Mouse (Mus musculus) MN1 (cell line): ENCODE data around the gene Tnrc6b.
"Not testable (repeated sequence)": the region's sequence is repeated elsewhere in the genome, so short reads cannot be mapped to it uniquely, and the experiment has no call there.

Experiments used
- DNase-seq: peaks from one replicate; pipeline ENCODE4 v3.0.0-alpha.2; 2016; ENCODE audit warnings: low spot score

The Tnrc6b gene

DNA sequence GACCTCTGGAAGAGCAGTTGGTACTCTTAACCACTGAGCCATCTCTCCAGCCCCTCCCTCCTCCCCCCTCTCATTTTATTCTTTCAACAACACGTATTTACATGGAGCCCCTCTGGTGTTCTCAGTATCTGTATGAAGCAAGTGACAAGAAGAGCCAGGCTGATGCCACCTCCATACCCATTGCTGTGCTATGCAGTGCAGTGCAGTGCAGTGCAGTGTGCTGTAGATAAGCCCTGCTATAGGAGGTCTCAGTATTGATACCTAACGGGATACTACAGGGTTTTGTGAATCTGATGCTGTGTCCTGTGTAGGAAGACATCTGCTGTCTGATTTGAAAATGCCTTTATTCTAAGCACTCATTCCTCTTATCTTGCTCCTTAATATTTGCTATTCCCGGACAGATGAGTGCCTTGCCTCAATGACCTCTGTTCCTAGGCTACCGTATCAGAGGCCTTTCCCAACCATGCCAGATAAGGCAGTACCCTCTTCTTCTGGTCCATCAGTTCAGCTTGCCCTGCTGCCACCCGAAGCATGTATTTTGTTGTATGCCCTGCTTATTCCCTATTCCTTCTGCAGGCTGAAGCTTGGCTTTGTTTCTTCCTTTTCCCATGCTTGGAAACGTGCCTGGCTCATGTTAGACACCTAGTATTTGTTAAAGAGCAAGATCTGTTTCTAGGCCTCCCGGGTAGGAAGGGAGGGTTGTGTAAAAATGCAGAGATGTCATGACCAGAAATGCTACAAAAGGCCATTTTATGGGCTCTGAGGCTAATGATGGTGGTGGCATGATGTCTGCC, 139.8 kb downstream of the Tnrc6b start:
- DNase-seq = no peak

DNA sequence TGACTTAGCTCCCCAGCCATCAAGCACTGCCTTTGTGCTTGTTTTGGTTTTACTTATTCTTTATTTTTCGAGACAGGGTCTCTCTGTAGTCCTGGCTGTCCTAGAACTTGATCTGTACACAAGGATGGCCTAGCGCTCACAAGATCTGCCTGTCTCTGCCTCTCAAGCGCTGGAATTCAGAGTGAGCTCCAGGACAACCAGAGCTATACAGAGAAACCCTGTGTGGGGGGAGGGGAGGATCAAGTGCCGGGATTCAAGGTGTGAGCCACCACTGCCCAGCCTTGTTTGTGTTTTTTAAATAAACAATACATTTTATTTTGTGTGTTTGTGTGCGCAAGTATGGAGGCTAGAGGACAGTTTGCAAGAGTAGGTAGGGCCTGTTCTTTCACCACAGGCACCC, 141.0 kb downstream of the Tnrc6b start:
- DNase-seq = no peak

DNA sequence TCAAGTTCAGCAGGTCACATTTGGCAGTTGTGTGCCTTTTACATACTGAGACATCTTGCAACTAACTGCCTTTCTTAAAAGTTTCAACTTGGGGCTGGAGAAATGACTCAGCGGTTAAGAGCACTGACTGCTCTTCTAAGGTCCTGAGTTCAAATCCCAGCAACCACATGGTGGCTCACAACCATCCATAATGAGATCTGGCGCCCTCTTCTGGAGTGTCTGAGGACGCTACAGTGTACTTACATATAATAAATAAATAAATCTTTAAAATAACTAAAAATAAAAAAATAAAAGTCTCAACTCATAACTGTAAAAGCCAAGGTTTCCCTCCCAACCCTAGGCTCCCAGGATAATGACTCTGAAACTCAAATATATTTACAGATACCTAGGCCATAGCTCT, 141.4 kb downstream of the Tnrc6b start:
- not testable (repeated sequence) for DNase-seq

DNA sequence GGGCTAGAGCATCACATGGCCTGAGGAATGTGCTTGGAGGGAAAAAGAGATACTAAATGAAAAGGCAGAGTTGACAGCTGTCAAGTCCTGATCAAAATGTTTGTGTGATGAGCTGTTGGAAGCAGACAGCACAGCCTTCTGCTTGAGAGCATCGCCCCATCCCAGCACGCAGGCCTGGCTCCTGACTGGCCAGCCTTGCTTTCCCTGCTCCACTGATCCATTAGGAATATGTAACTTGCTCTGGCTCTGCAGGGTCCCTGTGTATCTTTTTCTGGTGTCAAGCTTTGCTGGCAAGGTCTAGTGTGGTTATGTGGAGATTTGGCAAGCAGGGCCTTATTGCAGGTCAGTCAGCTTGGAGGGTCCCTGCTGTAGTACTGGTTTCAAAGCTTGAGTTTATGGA, 148.3 kb downstream of the Tnrc6b start:
- no peak for DNase-seq

DNA sequence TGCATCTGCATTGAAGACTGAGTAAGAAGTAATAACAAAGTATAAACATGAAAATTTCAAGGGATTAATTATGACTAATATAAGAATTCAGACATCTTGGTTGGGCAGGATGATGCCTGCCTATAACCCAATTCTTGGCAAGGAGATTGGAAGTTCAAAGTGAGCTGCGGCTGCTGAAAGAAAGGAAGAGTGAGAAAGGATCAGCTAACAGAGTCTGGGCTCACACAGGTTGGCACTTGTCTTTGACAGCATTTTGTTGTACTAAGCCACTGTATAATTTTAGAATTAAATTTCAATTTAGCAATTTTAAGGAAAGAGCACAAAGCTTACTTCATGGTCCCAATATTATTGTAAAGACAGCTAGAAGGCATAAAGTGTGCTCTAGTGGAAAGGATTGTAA, 150.2 kb downstream of the Tnrc6b start:
- DNase-seq = no peak

DNA sequence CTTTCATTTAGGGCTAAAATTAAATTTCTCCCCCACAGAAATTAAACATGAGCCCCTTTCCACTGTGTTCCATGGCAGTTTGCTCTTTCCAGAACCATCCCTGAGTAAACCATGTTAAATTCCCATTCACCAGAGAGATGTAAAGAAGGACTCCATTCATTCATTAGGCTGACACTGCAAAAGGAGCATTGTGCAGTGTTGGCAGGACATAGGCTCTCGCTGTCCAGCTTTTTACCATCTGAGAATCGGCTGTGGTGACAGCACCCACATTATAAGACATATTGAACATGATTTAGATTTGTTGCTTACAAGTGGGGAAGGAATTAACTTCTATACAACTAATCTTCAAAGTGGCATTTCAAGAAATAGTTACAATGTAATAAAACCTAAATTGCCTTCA, 150.9 kb downstream of the Tnrc6b start:
- no peak for DNase-seq

DNA sequence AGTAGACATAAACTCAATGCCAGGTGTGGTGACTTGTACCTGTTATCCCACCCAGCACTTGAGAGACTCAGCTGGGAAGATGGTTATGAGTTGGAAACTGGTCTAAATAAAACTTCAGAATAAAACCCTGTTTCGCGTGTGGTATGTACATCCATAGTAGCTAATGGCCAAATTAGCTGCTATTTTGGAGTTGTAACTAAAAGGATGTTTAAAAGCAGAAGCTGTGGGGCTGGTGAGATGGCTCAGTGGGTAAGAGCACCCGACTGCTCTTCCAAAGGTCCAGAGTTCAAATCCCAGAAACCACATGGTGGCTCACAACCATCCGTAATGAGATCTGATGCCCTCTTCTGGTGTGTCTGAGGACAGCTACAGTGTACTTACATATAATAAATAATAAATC, 157.5 kb downstream of the Tnrc6b start:
- not testable (repeated sequence) for DNase-seq

DNA sequence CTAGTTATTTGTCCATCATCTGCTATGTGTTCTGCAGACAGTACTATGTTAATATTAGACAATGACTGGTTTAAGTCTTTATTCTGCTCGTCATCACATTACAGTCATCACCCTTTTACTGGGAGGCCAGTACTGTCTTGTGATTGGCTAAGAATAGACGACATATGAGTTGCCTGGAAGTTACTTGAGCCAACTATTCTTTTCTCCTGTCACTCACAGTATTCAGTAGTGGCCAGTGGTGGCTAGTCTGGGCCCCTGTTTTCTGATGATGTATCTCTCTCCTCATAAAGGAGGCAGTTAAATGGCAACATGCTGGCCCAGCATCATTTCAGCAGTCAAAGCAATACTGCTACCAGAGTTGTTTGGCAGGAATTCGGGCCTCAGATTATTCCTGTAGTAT, 163.6 kb downstream of the Tnrc6b start:
- DNase-seq = no peak

DNA sequence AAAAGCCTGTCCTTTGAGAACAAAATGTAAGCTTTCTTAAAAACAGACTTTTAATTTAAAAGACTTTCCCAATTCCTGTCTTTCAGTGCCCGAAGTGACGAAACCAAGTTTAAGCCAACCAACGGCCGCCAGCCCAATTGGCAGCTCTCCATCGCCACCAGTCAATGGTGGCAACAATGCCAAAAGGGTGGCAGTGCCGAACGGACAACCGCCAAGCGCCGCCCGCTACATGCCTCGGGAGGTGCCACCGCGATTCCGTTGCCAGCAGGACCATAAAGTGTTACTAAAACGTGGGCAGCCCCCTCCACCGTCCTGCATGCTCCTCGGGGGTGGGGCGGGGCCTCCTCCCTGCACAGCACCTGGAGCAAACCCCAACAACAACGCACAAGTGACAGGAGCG, 165.1 kb downstream of the Tnrc6b start:
- no peak for DNase-seq

DNA sequence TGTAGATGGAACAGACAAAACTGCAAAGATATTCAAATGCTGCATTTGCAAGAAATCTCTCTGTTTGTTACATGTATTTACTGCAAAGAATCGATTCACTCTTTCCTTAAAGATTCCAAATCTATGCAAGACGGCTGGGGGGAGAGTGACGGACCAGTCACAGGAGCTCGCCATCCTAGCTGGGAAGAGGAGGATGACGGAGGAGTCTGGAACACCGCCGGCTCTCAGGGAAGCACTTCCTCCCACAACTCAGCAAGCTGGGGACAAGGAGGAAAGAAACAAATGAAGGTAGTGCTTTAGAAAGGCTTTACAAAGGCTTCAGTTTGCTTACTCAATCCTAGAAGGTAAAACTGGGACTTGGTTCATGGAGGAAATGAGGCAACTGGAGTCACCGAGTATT, 173.0 kb downstream of the Tnrc6b start:
- DNase-seq = no peak

DNA sequence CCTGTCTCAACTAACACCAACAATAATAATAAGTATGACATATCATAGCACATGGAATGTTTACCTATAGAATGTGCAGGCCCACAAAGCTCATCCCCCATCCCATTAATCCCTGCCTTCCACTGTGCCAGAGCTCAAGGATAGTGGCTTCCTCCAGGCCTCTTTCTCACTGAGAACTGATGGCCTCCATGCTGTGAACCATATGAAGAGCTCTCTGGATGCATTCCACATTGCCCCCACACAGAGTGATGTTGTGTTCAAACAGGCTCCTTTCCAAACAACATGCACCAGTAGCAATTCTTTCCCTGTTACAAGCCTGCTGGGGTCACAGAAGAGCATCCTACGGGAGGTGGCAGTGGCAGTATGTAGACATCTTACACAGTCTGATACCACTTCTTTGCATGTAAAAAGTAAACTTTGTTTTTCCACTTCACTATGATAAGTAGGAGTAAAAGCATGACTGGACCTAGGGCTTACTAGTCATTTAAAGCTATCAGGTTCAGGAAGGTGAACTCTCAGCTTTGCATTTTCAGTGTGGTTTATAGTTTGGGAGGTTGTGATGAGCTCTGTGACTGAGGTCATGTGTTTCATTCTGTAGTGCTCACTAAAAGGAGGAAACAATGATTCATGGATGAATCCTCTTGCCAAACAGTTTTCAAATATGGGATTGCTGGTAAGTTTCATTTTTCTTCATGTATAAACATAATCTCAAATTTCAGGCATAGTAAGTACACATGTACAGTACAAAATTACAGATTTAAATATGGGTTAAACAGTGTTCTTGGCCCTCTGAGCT, 175.4 kb downstream of the Tnrc6b start:
- DNase-seq = no peak

DNA sequence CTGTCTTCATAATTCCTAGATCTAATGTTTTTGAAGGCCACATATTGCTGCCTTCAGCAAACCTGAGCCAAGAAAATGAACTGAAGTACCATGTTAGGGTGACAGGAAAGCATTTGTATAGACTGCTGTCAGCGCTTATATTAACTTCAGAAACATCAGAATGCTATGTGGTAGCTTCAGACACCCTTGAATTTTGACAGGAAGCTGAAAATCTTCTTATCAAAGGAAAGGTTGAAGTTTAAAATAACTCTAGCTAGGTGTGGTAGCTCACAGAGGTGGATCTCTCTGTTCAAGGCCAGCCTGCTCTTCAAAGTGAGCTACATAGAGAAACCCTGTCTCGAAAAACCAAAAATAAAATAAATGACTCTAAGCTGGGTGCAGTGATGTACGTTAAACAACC, 181.2 kb downstream of the Tnrc6b start:
- DNase-seq = no peak

DNA sequence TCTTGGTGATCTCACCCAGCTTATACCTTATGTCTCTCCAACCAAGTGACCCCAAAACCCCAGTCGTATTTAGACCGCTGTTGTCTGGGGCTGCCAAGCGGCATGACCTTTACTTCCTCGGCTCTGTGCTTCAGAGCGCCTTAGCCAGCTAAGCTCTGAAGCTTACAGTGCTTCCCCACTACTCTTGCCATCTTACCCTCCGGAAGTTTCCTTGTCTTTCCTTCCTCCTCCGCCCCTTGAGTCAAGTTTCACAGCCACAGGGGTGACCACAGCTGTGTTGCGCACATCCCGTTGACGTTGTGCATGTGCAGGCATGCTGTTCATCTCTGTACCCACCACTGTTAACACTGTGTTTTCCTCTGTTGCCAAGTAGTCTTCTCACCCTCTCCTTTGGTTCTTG, 185.6 kb downstream of the Tnrc6b start:
- DNase-seq = no peak

DNA sequence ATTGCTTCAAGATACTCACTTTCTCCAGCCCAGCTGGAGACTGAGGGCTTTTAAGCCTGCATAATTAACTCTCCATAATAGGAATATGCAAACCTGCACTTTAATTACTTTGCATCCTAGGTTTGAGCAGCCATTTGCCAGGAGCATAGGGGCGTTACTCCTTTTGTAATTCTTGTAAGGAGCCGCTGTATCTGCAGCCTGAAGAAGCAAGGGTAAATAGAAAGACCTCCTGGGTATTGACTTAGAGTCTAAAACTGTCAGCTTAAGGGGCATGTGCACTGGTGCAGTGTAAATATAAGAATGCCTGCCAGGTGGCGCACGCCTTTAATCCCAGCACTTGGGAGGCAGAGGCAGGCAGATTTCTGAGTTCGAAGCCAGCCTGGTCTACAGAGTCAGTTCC, 186.8 kb downstream of the Tnrc6b start:
- no peak for DNase-seq

DNA sequence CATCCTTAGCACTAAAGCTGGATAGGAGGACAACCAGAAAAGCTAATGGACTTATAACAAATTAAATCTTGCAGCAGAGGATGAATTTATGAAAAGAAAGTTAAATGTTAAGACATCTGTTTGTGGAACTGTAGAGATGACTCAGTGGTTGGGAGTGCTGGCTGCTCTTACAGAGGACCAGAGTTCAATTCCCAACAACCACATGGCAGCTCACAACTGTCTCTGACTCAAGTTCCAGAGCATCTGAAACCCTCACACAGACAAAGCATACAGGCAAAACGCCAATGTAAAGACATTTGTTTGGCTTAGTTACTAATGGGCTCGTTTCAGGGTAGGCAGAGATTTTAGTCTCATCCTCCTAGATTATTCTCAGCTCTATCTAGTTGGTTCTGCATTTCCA, 188.7 kb downstream of the Tnrc6b start:
- DNase-seq = no peak

DNA sequence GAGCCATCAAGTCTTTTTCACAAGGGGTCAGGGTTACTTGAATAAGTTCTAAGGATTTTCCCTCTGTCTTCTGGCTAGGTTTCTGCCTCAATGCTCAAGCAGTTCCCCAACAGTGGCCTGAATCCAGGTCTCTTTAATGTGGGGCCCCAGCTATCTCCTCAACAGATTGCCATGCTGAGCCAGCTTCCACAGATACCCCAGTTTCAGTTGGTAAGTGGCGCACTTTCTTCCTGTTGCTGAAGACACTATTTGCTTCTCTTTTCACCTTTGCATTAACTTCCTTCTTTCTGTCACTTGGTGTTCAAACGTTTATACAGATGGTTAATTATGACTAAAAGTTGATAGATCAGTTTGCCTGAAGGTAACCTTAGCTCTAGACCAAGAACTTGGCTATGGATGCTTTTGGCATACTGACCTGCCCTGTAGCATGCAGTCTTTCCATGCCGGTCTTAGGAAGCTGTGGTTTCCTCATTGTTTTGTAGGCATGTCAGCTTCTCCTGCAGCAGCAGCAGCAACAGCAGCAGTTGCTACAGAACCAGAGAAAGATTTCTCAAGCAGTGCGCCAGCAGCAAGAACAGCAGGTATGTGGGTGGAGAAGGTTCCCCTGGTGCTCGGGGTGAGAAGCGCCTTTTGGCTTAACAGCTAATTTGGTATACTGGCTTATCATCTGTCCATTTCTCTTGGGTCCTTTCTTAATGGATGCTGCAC, 190.8 kb downstream of the Tnrc6b start:
- no peak for DNase-seq

DNA sequence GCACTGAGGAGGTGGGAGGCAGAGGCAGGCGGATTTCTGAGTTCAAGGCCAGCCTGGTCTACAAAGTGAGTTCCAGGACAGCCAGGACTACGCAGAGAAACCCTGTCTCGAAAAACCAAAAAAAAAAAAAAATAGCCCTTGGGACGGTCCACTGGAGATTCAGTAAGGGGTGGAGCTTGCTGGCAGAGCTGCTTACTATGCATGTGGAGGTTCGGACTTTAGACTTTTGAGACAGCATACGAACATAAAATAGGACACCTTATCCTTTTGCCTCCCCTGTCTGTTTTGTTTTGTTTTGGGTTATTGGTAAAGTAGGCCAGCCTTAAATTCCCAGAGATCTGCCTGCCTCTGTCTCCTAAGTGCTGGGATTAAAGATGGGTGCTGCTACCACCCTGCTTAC, 193.7 kb downstream of the Tnrc6b start:
- not testable (repeated sequence) for DNase-seq

DNA sequence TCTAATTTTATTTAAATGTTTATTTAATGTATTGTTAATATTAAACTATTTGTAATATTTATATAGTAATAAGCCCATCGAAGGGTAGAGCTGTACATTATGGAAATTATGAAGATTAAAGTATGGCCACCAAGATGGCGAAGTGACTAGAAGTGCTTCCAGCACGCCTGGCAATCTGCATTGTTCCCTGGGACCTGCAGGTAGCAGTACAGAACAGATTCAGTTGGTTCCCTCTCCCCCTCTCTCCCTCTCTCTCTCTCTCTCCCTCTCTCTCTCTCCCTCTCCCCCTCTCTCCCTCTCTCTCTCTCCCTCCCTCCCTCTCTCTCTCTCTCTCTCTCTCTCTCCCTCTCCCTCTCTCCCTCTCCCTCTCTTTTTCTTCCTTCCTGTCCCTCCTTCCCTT, 199.1 kb downstream of the Tnrc6b start:
- DNase-seq = no peak

DNA sequence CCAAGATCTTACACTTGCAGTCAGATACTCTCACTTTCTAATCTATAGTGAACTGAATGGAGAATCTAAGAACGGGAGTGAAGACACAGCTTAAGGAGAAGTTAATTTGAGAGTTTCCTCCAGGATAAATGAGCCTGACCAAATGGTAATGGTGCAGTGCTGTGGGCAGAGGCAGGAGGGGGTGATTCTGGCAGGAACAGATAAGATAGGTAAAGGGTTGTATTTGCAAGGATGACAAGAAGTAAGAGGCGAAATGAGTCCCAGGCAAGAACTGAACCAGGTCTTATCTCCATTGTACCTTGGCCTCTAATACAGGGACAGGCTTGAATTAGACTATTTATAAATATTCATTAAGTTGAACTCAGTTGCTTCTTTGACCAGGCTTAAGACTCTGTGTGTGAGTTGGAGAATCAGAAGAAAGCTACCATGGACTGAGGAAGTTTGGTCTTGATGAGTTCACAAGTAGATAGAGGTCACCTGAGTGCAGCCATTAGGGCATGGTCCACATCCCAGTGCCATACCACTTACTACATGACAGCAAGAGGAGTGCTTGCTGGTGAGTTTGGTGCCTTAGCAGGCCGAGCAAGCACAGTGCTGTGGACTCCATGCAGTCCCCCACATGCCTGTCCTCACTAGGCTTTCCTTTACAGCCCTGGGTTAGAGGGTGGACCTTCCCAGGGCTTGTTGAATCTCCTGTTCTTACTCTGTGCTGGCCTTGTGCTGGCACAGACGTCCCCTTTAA, 199.8 kb downstream of the Tnrc6b start:
- DNase-seq = no peak

DNA sequence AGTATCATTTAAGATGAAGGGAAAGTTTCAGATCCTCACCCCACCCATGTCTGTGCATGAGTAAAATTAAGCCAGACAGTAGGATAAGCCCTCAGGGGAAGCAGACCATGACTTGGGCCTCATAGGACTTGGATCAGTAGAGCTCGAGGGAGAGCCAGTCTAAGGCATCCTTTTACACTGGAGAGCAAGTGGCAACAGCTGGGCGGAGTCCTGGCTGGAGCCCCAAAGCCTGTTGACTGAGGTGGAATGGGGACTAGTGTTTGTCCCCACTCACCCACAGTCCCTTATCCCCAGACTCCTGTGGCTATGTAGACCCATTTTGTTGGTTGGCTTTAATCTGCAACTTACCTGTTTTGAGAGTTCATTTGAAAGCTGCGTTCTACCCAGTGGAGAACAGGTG, 201.1 kb downstream of the Tnrc6b start:
- no peak for DNase-seq

DNA sequence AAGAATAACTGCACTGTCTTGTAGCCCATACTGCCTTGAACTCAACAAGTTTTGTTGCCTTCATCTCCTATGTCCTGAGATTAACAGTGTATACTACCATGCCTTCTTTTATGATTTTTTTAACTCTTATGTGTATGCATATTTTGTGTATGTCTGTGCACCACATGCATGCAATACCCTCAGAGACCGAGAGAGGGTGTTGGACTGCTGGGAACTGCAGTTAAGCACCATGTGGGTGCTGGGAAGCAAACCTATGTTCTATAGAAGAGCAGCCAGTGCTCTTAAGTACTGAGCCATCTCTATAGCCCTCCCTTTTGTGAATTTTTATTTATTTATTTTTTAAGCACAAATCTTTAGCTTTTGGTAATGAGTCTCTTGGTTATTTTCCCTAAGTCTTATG, 202.7 kb downstream of the Tnrc6b start:
- no peak for DNase-seq

DNA sequence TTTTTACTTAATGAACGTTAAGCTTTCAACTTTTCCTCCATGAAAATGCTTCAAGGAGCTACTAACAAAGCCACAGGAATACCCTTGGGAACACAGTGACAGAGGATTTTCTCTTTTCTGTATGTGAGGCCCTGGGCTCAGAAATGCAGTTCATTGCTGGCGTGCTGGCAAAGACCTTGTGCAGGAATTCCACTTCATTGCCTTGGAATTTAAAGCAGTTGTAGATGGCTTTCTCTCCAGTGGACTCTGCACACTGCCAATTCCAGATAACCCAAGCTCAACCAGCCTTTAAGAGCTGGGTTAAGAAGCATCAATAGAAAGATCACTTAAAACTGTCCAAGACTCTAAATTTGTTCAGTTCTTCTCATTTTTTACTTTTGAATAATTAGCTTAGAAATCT, 204.7 kb downstream of the Tnrc6b start:
- DNase-seq = peak; percentile 26
